12 mouse cellular contexts compared by ENCODE assay signal in genomic region chr8:116602806-116603205, GRCm38 (mm10).
DNase-seq lines count a peak whose midpoint lies in the region; ATAC-seq and TF ChIP-seq lines count a peak whose summit lies in the region.
"Had no signal": no experiment of that assay in that cellular context is flagged by ENCODE, and none has a peak within 500 bp of the region (broad histone marks: within the 10 kb centered on the region; RNA-seq: fewer than 3 reads in every experiment).

No protein-coding gene starts in this region.

- H3K9me3 ChIP-seq in kidney, embryonic 15.5 days (replicated peaks) = 0 out of 2 replicates have a peak, but pooled peaks cover 4% of the 10 kb centered on the region
- no peaks in the 10 kb centered on the region for H3K9me3 ChIP-seq in midbrain, embryonic 16.5 days (replicated peaks; ENCODE audit: control insufficient read depth, low read length, poor library complexity, severe bottlenecking)
- peaks cover 7% of the 10 kb centered on the region; the same call in 1 of the 2 replicates for H3K9me3 ChIP-seq in hindbrain, embryonic 10.5 days

- DNase-seq in kidney, adult 9 months = peak; percentile 6
- DNase-seq in spleen, adult 2 months (ENCODE audit: low read depth in 1 of 2, low spot score in 2 of 2) = peak in 1 of 2 experiments; percentile 16
- DNase-seq in spleen, adult 12 weeks (ENCODE audit: low spot score) = no peak
- peak; percentile 68 for DNase-seq in thymus, postnatal 14 days
- DNase-seq in hindbrain, embryonic 10.5 days (ENCODE audit: low spot score) = no peak
- DNase-seq: cerebellum, adult 18-20 months; heart, adult 18-20 months had no signal

- H3K4me2 ChIP-seq in kidney, embryonic 15.5 days = no peak overlapping the region
- no peak overlapping the region for H3K4me2 ChIP-seq in midbrain, embryonic 16.5 days (ENCODE audit: low read length)
- H3K4me2 ChIP-seq: neural tube, embryonic 13.5 days had no signal

- H3K27me3 ChIP-seq in kidney, embryonic 15.5 days = no peaks in the 10 kb centered on the region
- no peaks in the 10 kb centered on the region for H3K27me3 ChIP-seq in spleen, adult 2 months (ENCODE audit: control insufficient read depth, insufficient read depth, low read length)
- H3K27me3 ChIP-seq in midbrain, embryonic 16.5 days (ENCODE audit: control insufficient read depth, insufficient read depth, low read depth, low read length) = no peaks in the 10 kb centered on the region
- no peaks in the 10 kb centered on the region for H3K27me3 ChIP-seq in hindbrain, embryonic 10.5 days (ENCODE audit: insufficient read depth, poor library complexity, severe bottlenecking)
- H3K27me3 ChIP-seq: neural tube, embryonic 13.5 days had no signal

- WGBS in kidney, embryonic 15.5 days = 87% methylated on average over 4 of the region's 4 CpGs
- WGBS in spleen, adult 2 months = 91% methylated on average over 4 of the region's 4 CpGs
- WGBS in bone marrow, adult 2 months = 94% methylated on average over 4 of the region's 4 CpGs
- whole genome bisulfite sequencing in midbrain, embryonic 16.5 days = 90% methylated on average over 4 of the region's 4 CpGs
- 91% methylated on average over 4 of the region's 4 CpGs for WGBS in hindbrain, embryonic 10.5 days

- peak; percentile 11; the same call in 1 of the 2 replicates for TF ChIP-seq CTCF in spleen, adult 2 months (IDR thresholded peaks at IDR 0.05; ENCODE audit: extremely low read depth, insufficient read depth, insufficient read length, insufficient replicate concordance)
- peak; percentile 43 for TF ChIP-seq CTCF in bone marrow, adult 2 months (IDR thresholded peaks at IDR 0.05; ENCODE audit: control insufficient read depth, insufficient read depth, low read length)

- no peaks in the 10 kb centered on the region for H3K36me3 ChIP-seq in kidney, embryonic 15.5 days
- no peaks in the 10 kb centered on the region for H3K36me3 ChIP-seq in spleen, adult 2 months (ENCODE audit: control insufficient read depth, insufficient read depth, low read length)
- H3K36me3 ChIP-seq in midbrain, embryonic 16.5 days (ENCODE audit: control insufficient read depth, insufficient read depth, low read length) = no peaks in the 10 kb centered on the region
- no peaks in the 10 kb centered on the region for H3K36me3 ChIP-seq in hindbrain, embryonic 10.5 days
- H3K36me3 ChIP-seq: neural tube, embryonic 13.5 days had no signal

- H3K4me1 ChIP-seq in kidney, embryonic 15.5 days = no peaks in the 10 kb centered on the region
- peaks cover 10% of the 10 kb centered on the region for H3K4me1 ChIP-seq in spleen, adult 2 months (ENCODE audit: control insufficient read depth, insufficient read depth, insufficient read length)
- no peaks in the 10 kb centered on the region; the same call in 1 of the 2 replicates for H3K4me1 ChIP-seq in bone marrow, adult 2 months (ENCODE audit: control insufficient read depth, insufficient read depth, low read length)
- H3K4me1 ChIP-seq in midbrain, embryonic 16.5 days (ENCODE audit: control insufficient read depth, insufficient read depth, low read length) = no peaks in the 10 kb centered on the region
- no peaks in the 10 kb centered on the region for H3K4me1 ChIP-seq in hindbrain, embryonic 10.5 days (replicated peaks)
- H3K4me1 ChIP-seq: neural tube, embryonic 13.5 days had no signal

- TF ChIP-seq POLR2A in spleen, adult 2 months (IDR thresholded peaks at IDR 0.05; ENCODE audit: low read depth, low read length) = no peak
- no peak for TF ChIP-seq POLR2A in bone marrow, adult 2 months (IDR thresholded peaks at IDR 0.05; ENCODE audit: borderline replicate concordance, control insufficient read depth, low read depth, low read length)

- no peak overlapping the region for H3K27ac ChIP-seq in kidney, embryonic 15.5 days
- H3K27ac ChIP-seq in spleen, adult 2 months (ENCODE audit: insufficient read depth, low read length) = no peak overlapping the region
- no peak overlapping the region for H3K27ac ChIP-seq in bone marrow, adult 2 months (ENCODE audit: control insufficient read depth, insufficient read depth, low read depth, low read length, poor library complexity)
- H3K27ac ChIP-seq in midbrain, embryonic 16.5 days (ENCODE audit: low read length) = no peak overlapping the region
- H3K27ac ChIP-seq in hindbrain, embryonic 10.5 days = no peak overlapping the region
- H3K27ac ChIP-seq: neural tube, embryonic 13.5 days had no signal

- ATAC-seq in kidney, embryonic 15.5 days (replicated peaks; ENCODE audit: low FRiP score) = no peak
- ATAC-seq in midbrain, embryonic 16.5 days = no peak
- ATAC-seq: inflammation-experienced regulatory T-cells, adult 6 months had no signal

- H3K9ac ChIP-seq in kidney, embryonic 15.5 days = no peak overlapping the region
- no peak overlapping the region for H3K9ac ChIP-seq in midbrain, embryonic 16.5 days (ENCODE audit: low read depth, low read length)
- H3K9ac ChIP-seq: neural tube, embryonic 13.5 days had no signal

- H3K4me3 ChIP-seq in kidney, embryonic 15.5 days (replicated peaks) = no peak overlapping the region
- H3K4me3 ChIP-seq in spleen, adult 2 months (ENCODE audit: extremely low read depth, insufficient read depth, insufficient read length) = no peak overlapping the region
- H3K4me3 ChIP-seq in bone marrow, adult 2 months (replicated peaks; ENCODE audit: control insufficient read depth, low read depth, low read length) = no peak overlapping the region
- H3K4me3 ChIP-seq in midbrain, embryonic 16.5 days (ENCODE audit: low read depth, low read length) = no peak overlapping the region
- H3K4me3 ChIP-seq in hindbrain, embryonic 10.5 days = no peak overlapping the region
- H3K4me3 ChIP-seq: neural tube, embryonic 13.5 days had no signal

Comparison
In these comparisons a context has a peak if more than half of its experiments do, and no peak if none do; other contexts are left out.
1. DNase-seq: peak in kidney, adult 9 months (single experiment) and thymus, postnatal 14 days (single experiment); none in spleen, adult 12 weeks (single experiment) and hindbrain, embryonic 10.5 days (single experiment).